Mouse (Mus musculus) bone marrow macrophage, adult 2 months (primary cell): Measurements from ENCODE around the gene Bola3. TPM values are rescaled to one million over a fixed set of nuclear protein-coding genes. Genes with fewer than 3 reads are reported as not detected.

ENCODE experiments used
- H3K27ac ChIP-seq: 2 replicates; pipeline ENCODE4 v1.5.1; 2012; ENCODE audit warnings: low read depth, low read length; ENCODE audit not compliant: insufficient read depth
- H3K4me1 ChIP-seq: 2 replicates; pipeline ENCODE4 v1.6.1; 2012; ENCODE audit warnings: low read length; ENCODE audit not compliant: control insufficient read depth, insufficient read depth
- H3K4me3 ChIP-seq: 2 replicates; pipeline ENCODE4 v1.5.1; 2012; ENCODE audit warnings: mild to moderate bottlenecking, low read length, moderate library complexity; ENCODE audit not compliant: insufficient read depth
- CTCF ChIP-seq: IDR thresholded peaks from 2 replicates; pipeline ENCODE4 v1.5.1; 2012; ENCODE audit warnings: low read depth, mild to moderate bottlenecking, low read length, moderate library complexity
- POLR2A ChIP-seq: IDR thresholded peaks from 2 replicates; pipeline ENCODE4 v1.6.1; 2012; ENCODE audit warnings: mild to moderate bottlenecking, low read depth, low read length, borderline replicate concordance
- polyA plus RNA-seq: library from polyadenylated mRNA; stranded (reverse); fragments of >200 nt; gene quantifications from 2 replicates; pipeline ENCODE4 v1.2.4, GENCODE M21; 2012; ENCODE audit not compliant: missing spikeins, insufficient read depth, insufficient read length

Gene Bola3
- 24.8 and 35.7 TPM in 2 replicates for polyA plus RNA-seq

DNA sequence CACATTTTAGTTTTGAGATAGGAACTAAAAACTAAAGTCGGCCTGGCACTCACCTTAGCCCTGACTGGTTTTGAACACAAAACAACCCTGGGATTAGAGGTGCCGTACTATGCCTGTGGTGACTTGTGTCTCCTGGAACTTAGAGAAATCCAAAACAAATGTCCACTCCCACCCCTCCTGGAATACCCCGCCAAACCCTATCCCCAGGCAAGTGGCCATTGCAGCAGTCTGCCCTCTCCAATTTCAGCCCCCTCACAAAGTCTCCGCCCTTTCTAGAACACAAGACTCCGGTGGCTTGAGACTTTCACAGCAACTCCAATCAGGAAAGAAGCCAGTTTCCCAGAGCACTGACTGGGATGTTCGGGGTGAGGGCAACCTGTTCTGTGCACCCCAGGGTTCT is at the start of gene Bola3:
TSS of gene Bola3 (plus strand) at position 275 of the 400 bp plus-strand sequence.
- Histone ChIP-seq H3K4me1 (peaks cover 6% of the 10 kb centered on the region), H3K4me3 (peak within 1 kb of the TSS; percentile 76), H3K27ac (no peak within 1 kb of the TSS)
- TF ChIP-seq POLR2A (no peak), CTCF (no peak)

DNA sequence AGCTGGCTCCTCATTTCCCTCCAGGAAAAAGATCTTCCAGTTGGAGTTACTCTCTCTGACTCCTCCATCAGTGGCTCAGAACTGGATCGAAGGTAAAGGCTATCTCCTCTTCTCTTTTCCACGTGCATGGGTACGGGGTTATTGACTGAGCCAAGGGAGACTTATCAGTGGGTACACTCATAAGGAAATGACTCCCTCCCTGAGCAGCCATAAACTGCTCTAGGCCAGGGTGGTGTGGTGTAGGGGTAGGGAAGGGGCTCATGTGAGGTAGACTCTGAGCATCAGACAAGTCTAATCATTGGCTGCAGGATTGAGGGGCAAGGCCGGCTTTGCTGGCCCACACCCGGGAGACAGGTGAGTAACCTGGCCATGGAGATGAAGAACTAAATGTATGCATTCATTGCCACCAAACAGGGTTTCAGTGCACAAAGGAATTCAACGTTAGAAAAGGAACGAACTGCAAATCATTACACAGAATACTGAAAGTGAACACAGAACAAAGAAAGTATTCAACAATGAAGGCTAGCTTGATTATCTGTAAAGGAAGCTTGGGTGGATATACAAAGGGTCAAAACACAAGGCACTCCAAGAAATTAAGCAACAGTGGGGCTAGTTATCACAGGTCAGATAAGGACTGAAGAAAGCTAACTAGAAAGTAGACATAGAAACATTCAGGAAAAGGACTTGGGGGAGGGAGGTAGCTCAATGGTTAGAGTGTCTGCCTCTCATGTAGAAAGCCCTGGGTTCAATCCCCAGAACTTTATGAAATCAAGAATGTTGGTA is 48.3 kb upstream of the Bola3 start:
- TF ChIP-seq CTCF = no peak
- no peak for TF ChIP-seq POLR2A
- Histone ChIP-seq H3K4me3 (no peak overlapping the region), H3K4me1 (no peaks in the 10 kb centered on the region), H3K27ac (no peak overlapping the region)

DNA sequence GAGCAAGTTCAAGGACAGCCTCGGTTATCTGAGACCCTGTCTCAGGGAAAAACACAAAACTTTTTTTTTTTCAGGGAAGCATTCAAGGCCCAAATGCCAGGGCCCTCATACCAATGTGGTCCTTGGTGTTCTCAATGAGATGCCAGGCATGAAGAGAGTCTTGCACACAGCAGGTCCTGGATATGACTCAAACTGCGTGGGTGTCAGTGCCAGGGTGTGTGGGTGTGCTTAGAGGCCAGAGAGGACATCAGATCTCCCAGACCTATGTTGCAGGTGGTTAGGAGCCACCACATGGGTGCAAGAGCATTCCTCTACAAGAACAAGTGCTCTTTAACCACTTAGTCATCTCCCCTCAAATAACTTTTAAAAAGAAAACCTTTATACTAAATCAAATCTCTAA is 47.7 kb upstream of the Bola3 start:
- Histone ChIP-seq H3K4me3 (no peak overlapping the region), H3K27ac (no peak overlapping the region), H3K4me1 (no peaks in the 10 kb centered on the region)
- TF ChIP-seq POLR2A (no peak), CTCF (no peak)

DNA sequence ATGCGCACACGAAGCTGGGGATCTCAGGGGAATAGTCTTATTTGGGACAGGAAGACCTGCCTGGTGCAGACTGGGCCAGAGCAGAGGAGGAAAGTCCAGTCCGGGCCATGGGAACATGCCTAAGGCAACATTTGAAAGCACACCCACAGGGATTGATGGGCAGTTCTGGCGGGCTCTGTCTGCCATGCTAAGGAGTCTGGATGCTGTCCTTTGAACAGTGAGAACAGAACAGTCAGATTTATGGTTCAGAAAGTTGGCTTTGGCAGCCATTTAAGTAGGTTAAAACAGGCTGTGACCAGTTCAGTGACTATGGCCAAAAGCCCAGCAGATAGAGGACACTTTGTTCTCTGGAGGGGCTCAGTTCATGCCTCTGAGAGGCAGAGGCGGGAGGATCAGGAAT is 46.7 kb upstream of the Bola3 start:
- Histone ChIP-seq H3K4me3 (no peak overlapping the region), H3K4me1 (no peaks in the 10 kb centered on the region), H3K27ac (no peak overlapping the region)
- TF ChIP-seq POLR2A (no peak), CTCF (no peak)

DNA sequence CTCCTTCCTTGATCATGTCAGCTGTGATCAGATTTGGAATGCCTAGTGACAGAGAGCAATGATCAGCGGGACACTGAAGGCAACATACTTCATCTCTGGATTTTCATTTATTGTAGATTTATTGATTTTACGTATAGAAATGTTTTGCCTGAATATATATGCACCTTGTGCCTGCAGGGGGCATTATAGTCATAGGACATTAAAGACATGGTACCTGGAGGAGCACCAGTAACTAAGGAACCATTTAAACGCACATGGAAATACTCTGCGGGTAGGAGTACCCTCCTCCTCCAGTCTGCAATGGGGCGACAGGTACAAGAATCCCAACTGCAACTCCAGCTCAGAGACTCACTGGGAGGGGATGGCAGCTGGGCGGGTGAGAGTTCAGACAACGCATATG is 39.9 kb upstream of the Bola3 start:
- Histone ChIP-seq H3K27ac (no peak overlapping the region), H3K4me1 (no peaks in the 10 kb centered on the region), H3K4me3 (no peak overlapping the region)
- no peak for TF ChIP-seq POLR2A
- no peak for TF ChIP-seq CTCF

DNA sequence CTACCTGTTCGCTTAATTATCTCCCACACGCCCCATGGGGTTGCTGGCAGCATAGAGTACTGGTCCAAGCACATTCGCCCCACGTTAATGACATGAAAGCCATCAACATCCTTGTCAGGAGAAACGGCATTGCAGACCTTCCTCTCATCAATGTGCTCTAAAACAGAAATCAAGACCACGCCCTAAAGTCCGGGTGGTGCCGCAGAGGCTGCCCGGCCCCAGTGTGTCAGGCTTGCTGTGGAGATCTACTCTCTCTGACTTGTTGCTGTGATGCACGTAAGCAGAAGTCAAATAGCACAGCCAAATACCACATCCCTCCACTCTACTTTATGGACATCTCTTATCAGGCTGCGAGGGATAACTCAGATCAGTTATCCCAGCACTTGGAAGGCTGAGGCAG is 37.7 kb upstream of the Bola3 start:
- TF ChIP-seq CTCF (no peak), POLR2A (no peak)
- no peak overlapping the region for H3K4me3 ChIP-seq
- peaks cover 8% of the 10 kb centered on the region for H3K4me1 ChIP-seq
- H3K27ac ChIP-seq = no peak overlapping the region

DNA sequence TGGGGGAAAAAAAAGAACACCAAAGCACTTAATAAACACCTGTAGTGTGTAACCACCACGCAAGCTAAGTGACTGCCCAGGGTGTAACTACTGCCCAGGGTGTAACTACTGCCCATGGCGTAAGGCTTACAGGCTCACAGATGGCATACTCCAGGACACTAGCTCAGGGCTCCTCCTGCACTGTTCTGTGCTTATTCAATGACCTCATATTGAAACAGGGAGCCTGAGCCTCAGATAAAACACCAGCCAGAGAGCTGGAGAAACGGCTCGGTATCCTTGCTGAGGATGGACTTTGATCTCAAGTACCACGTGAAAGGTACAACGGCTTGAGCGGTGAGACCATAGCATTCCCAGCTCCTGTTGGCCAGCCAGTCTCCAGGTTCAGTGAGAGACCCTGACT is 36.9 kb upstream of the Bola3 start:
- TF ChIP-seq CTCF (no peak), POLR2A (no peak)
- Histone ChIP-seq H3K27ac (no peak overlapping the region), H3K4me3 (no peak overlapping the region), H3K4me1 (peaks cover 10% of the 10 kb centered on the region)

DNA sequence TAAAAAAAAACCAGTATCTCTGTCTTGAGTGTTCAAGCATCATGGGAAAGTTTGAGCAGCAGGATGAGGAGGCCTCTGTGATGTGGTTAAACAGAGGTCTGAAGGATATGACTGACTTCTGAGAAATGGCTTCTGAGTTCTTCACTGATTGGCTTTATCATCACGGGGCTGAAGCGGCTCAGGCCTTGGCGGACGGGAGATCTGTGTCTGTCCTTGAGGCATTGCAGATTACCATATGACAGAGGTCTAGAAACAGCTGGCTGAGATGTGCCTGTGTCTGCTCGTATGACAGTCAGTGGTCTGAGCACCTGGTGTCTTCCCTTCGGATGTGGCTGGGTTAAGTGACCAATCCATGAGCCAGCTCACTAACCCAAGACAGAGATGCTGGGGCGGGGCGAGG is 36.4 kb upstream of the Bola3 start:
- H3K4me1 ChIP-seq = peaks cover 10% of the 10 kb centered on the region
- TF ChIP-seq POLR2A = no peak
- TF ChIP-seq CTCF = no peak
- H3K27ac ChIP-seq = no peak overlapping the region
- no peak overlapping the region for H3K4me3 ChIP-seq

DNA sequence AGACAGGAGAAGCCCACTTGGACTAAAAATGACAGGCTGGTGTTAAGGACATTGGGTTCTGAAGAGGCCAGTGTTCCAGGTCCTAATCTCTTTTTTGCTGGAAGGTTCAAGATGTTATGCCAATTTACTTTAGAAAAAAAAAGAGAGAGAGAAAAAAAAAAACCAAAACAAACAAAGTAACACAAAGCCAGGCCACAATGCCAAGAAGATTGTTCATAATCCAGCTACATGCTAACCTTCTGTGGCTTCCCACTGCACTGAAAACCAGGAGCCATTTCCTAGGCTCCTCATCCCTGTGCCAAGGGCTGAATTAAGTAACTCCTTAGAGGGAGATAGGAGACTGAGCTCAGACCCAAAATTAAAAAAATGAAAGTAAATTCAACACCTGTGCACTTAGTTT is 33.7 kb upstream of the Bola3 start:
- TF ChIP-seq CTCF = no peak
- TF ChIP-seq POLR2A = no peak
- Histone ChIP-seq H3K4me1 (peaks cover 10% of the 10 kb centered on the region), H3K4me3 (no peak overlapping the region), H3K27ac (no peak overlapping the region)

DNA sequence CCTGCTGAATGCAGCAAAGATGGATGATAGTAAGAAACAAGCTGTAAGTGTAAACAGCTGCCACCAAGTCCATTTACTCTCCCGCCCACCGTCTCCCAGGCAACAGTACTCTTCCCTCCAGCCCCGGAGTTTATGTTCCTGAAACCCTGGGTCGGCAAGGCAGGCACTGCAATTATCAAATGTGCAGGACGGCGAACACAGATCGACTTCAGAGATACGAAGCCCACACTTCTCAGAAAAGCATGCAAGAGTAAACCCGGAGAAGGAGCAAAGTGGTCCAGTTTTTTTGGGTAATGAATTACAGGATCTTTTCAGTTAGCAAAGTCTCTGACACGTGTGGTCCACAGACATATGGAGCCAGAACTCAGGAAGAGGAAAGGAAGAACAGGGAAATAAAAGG is 32.9 kb upstream of the Bola3 start:
- Histone ChIP-seq H3K4me3 (peak overlapping the region; percentile 26), H3K4me1 (peaks cover 15% of the 10 kb centered on the region), H3K27ac (no peak overlapping the region)

More for the DNA sequence above, 32.9 kb upstream of the Bola3 start:
- TF ChIP-seq POLR2A (no peak), CTCF (no peak)
